Mouse (Mus musculus): Measurements from ENCODE around the gene Rps6ka3. TPM values are rescaled to one million over a fixed set of nuclear protein-coding genes. Genes with fewer than 3 reads are reported as not detected.

The Rps6ka3 gene
- total RNA-seq, 2 experiments from 2014 or later, result 55.3 to 73.1 TPM

GRCm38 (mm10) chrX:159315293-159315692 lies 105.2 kb downstream of the Rps6ka3 start:
- DNase-seq, result no peak

GRCm38 (mm10) chrX:159321342-159321741 lies 111.2 kb downstream of the Rps6ka3 start:
- DNase-seq, result peak; percentile 13

DNA sequence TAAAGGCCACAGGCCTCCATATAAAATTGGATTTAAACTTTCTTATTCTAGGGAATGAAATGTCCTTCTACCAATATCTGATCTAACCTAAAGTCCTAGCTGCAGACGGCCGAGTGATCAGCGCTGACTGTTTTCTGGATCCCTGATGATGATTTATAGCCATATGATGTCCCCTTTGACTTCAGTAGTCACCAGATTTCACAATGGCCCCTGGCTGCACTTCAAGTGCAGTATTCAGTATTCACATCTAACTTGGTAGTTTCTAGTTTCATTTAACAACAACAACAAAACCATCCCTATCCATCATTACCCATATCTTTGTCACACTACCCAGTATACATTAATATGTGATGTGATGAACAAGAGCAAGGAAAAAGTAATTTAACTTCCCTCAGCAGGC lies 154.4 kb downstream of the Rps6ka3 start:
- no peak for DNase-seq

DNA sequence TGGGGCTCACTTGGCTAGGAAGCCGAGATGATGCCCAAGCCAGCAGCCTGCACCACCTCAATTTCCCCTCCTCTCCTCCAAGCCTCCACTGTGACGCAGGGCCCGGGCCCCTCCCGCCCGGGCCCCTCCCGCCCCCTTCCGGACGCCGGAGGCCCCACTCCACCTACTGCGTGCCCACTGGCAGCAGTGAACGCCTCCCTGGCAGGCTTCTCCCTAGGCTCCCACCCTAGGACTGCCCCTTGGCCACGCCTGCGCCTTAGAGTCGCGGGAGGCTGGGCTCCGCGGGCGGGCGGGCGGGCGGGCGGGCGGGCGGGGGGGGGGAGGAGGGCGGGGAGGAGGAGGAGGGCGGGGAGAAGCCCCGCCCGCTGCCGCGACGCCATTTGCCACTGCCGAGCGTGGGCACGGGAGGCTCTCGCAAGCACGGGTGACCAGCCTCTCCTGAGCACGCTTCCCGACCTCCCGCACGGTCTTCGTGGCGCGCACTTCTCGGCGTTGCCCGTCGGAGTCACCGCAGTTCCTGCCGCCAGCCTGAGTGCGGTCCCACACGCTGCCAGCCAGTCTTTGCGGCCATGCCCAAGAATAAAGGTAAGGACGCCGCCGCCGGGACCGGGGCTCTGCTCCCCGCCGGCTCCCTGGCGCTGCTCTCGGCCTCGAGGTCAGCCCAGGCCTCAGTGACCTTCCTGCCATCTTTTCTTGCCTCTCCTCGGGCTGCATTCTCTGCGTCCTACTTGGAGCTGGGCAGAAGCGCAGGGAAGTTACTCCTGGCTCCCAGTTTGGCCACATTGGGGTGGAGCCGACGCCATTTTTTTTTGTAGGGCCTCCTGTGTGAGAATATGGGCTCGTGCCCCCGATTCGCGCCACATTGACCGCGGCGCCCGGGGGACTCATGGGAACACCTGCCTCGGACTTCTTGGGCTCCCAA lies 162.0 kb downstream of the Rps6ka3 start, which contains the start of gene Eif1ax:
Eif1ax (plus strand) TSS at position 348 of the 922 bp plus-strand sequence.
- peak; percentile 75 for DNase-seq

DNA sequence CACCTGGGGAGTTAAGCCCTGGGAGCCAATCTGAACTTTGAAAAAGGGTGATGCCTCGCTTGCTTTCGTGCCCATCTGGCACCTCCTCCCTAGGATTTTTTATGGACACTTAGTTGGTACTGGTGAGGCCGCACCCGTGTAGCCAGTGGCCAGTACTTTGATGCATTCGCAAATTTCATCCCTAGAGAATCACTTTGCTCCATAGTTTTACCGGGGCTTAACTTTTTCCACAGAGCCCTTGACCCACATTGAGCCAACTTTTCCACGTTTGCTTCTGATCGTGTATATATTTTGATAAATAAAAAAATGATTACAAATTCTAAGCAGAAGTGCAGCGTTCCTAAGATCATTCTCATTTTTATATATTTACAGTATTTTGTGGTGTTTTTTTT lies 162.6 kb downstream of the Rps6ka3 start:
- no peak for DNase-seq

DNA sequence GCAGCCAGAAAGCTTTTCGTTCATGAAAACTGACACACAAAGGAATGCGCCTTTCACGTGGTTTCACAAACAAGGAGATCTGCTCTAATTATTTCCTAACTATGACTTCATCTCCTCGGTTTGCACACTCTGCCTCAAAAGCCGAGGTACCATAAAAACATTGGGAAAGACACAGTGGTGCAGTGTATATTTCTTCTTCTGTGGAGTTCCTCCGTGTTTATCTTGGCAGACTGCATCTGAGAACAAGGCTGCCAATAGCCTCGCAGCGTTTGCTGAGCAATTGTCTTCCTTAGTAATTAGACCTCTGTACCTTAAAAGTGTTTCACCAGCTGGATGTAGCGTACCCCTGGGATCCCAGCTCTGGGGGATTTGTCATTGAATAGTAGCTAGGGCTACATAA lies 177.0 kb downstream of the Rps6ka3 start:
- no peak for DNase-seq

DNA sequence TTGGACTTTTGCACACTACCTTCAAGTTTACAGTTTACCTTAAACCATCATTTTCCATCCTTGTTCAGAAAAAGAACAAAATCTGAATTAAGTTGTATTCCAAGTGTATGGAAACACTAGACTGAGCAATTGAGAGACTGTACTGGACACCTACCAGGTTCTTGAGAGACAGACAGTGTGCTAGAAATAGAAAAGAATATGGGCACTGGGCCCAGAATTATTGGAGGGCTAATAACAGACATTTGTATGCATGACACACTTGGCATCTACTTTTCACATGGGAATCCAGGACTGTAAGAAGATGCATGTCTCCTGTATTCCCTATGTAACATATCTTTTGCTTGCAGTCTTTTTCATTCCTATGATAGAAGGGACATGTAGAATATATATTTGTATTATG lies 178.8 kb downstream of the Rps6ka3 start:
- no peak for DNase-seq

DNA sequence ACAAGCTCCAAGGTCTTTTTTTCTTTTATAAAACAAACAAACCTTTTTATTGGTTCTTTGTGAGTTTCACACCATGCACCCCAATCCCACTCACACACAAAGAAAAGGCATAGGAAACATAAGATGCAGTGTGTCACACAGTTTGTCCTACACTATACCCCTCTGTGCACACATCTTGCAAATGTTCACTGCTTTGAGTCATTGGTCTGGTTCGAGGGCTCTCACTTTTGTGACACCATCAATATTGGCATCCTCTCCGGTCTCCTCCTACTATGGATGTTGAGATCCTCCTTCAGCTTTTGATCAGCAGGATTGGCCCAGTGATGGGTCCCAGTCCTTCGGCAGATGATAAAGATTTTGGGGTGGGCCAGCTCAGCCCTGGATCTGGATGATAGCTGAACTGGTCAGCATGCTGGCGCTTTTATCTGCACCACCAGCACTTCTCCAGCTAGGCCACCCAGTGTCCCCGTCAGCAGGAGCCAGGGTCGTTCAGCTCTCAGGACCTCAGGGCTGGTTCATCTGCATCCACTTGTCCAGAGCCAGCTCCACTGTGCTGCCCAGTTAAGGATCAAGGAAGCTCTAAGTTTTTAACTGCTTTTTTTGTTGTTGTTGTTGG lies 180.3 kb downstream of the Rps6ka3 start:
- DNase-seq, result no peak

DNA sequence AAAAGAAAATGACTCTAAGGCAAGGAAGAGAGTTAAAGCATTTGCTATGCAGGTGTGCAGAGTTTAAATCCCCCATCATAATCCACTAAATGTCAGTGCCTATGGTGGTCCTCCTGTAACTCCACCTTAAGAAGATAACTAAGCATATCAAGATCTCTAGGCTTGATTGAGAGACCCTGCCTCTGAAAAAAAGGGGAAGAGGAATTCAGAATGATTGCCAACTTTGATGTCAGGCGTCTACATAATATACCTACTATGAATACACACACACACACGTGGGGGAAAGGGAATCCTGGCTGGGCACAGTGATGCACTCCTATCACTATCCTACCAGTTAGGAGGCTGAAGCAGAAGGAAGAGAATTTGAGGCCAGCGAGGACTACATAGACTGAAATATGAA lies 181.1 kb downstream of the Rps6ka3 start:
- DNase-seq, result no peak

- DNase-seq, result no peak
These were observed 199.1 kb downstream of the Rps6ka3 start for GRCm38 (mm10) chrX:159409253-159409652.

GRCm38 (mm10) chrX:159414130-159414828 lies 204.2 kb downstream of the Rps6ka3 start, which contains the start of gene Map7d2:
Gene Map7d2, plus strand, starts transcription at chrX:159414572.
- no peak for DNase-seq

GRCm38 (mm10) chrX:159414829-159415673 lies 204.9 kb downstream of the Rps6ka3 start:
- DNase-seq, result peak; percentile 7

Other genes with a start within 250 kb of the Rps6ka3 start
- gene Eif1ax, start 161.9 kb downstream of the Rps6ka3 start, total RNA-seq (2021), result 10 to 100 TPM; 76.0 to 76.2 TPM
- gene Map7d2, start 204.3 kb downstream of the Rps6ka3 start, total RNA-seq (2021), result under 1 TPM; 0.26 to 0.43 TPM

Measured in gastrocnemius, postnatal 25 days (tissue).